In genomic region chr9:62819910-62820309, GRCm38 (mm10) we compare ENCODE assay signal across 8 mouse cellular contexts. TPM values are rescaled to one million over a fixed set of nuclear protein-coding genes. Genes with fewer than 3 reads are reported as not detected.
A peak's percentile ranks its signal among the peaks of the same experiment; 100 is the strongest.
DNase-seq lines count a peak whose midpoint lies in the region; TF ChIP-seq lines count a peak whose summit lies in the region.
"Not testable (repeated sequence)": the region's sequence is repeated elsewhere in the genome, so short reads cannot be mapped to it uniquely, and the experiment has no call there.
"Had no signal": no experiment of that assay in that cellular context is flagged by ENCODE, and none has a peak within 500 bp of the region (broad histone marks: within the 10 kb centered on the region; RNA-seq: fewer than 3 reads in every experiment).

No protein-coding gene starts in this region.

- H3K9ac ChIP-seq in ES-Bruce4 (ENCODE audit: low read depth, poor library complexity, severe bottlenecking); ES-E14 (ENCODE audit: insufficient read depth, low read depth, low read length, poor library complexity, severe bottlenecking): not testable (repeated sequence)

- H3K27me3 ChIP-seq in ES-Bruce4 (ENCODE audit: control insufficient read depth, insufficient read depth, low read length, poor library complexity, severe bottlenecking) = not testable (repeated sequence)

- not testable (repeated sequence) for TF ChIP-seq CTCF in ES-Bruce4 (IDR thresholded peaks at IDR 0.05; ENCODE audit: low read depth, low read length)

- in situ Hi-C loops in ES-E14 (cut with MboI; ENCODE audit: low sequenced_read_pairs in 2 of 2, unreplicated experiment in 2 of 2) = not testable (repeated sequence)

- TF ChIP-seq EP300 in ES-Bruce4 (IDR thresholded peaks at IDR 0.05; ENCODE audit: insufficient read depth, low read depth, low read length) = not testable (repeated sequence)

- TF ChIP-seq POLR2A in ES-Bruce4 (IDR thresholded peaks at IDR 0.05; ENCODE audit: insufficient read depth, low read length) = not testable (repeated sequence)

- H3K9me3 ChIP-seq in ES-Bruce4 (replicated peaks; ENCODE audit: control insufficient read depth, insufficient read depth, low read length, poor library complexity, severe bottlenecking); ES-E14 (ENCODE audit: control insufficient read depth, insufficient read depth, low read depth, low read length): not testable (repeated sequence)

- DNase-seq in ES-CJ7 (ENCODE audit: low read depth, low spot score) = peak; percentile 66
- not testable (repeated sequence) for DNase-seq in ES-E14 (ENCODE audit: low read depth, low spot score)
- DNase-seq in R1 (ENCODE audit: low read depth, low spot score) = peak; percentile 83
- peak; percentile 67 for DNase-seq in ZHBTc4 (ENCODE audit: low read depth, low spot score)
- peak; percentile 64 for DNase-seq in heart, adult 11 months

- not testable (repeated sequence) for H3K36me3 ChIP-seq in ES-Bruce4 (ENCODE audit: control insufficient read depth, insufficient read depth, low read length, poor library complexity, severe bottlenecking); ES-E14 (ENCODE audit: control insufficient read depth, insufficient read depth, low read length, poor library complexity, severe bottlenecking)

- not testable (repeated sequence) for H3K4me3 ChIP-seq in ES-Bruce4 (ENCODE audit: low read depth, low read length); ES-E14 (ENCODE audit: insufficient read depth in 1 of 2, low read depth in 1 of 2, low read length in 2 of 2, poor library complexity in 1 of 2, severe bottlenecking in 1 of 2)

- peak overlapping the region; percentile 57 for H3K27ac ChIP-seq in ES-Bruce4 (ENCODE audit: insufficient read depth, low read length)
- H3K27ac ChIP-seq in ES-E14 (ENCODE audit: insufficient read depth, low read depth, low read length, poor library complexity, severe bottlenecking) = peak overlapping the region; percentile 29; the same call in 1 of the 2 replicates

- H3K4me1 ChIP-seq in ES-Bruce4 (ENCODE audit: control insufficient read depth, insufficient read depth, low read length) (peaks cover 12% of the 10 kb centered on the region), ES-E14 (ENCODE audit: control insufficient read depth in 2 of 2, insufficient read depth in 2 of 2, low read length in 2 of 2, poor library complexity in 1 of 2) (peaks cover 7 to 18% of the 10 kb centered on the region in 2 experiments; a peak in 3 of 4 replicates)

RNA-seq across cellular contexts. Expression of gene Fem1b, which starts 8.2 kb away (rescaled TPM):
- polyA plus RNA-seq in ES-Bruce4 (2011; ENCODE audit: insufficient read depth, insufficient read length, low read depth, missing spikeins) = 189 and 201 TPM in 2 replicates
- 73.0 and 94.4 TPM in 2 replicates for total RNA-seq in ES-E14 (2012; rRNA removed)

RNA-seq across cellular contexts. Expression of gene Cln6, which starts 18.7 kb away (rescaled TPM):
- polyA plus RNA-seq in ES-Bruce4 (2011; ENCODE audit: insufficient read depth, insufficient read length, low read depth, missing spikeins) = 91.1 and 93.8 TPM in 2 replicates
- total RNA-seq in ES-E14 (2012; rRNA removed) = 19.4 and 33.7 TPM in 2 replicates

RNA-seq across cellular contexts. Expression of gene Calml4, which starts 38.0 kb away (rescaled TPM):
- polyA plus RNA-seq in ES-Bruce4 (2011; ENCODE audit: insufficient read depth, insufficient read length, low read depth, missing spikeins) = 11.7 and 16.7 TPM in 2 replicates
- total RNA-seq in ES-E14 (2012; rRNA removed) = 10.2 and 23.9 TPM in 2 replicates
- total RNA-seq: CH12.LX had no signal
- polyA plus RNA-seq: activated CD4-positive, CD25-positive, alpha-beta regulatory T cell, adult 4 months had no signal
